Mouse (Mus musculus): ENCODE measurements around the gene Ruvbl2.

The Ruvbl2 gene

DNA sequence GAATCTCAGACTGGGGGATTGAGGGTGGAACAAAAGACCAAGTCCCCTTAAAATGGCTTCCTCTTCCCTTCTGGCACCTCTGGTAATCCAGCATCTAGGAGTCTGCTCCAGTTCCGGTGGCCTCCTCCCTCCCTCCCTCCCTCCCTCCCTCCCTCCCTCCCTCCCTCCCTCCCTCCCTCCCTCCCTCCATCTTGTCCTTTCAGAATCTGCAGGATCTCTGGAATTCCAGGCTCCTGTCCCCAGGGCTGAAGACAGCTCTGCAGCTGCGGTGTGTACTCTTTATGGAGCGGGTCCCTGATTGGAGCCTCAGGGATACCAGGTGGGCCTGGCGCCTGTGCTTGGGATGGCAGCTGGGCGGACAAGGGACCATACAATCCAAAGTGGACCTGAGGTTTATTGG is 23.4 kb upstream of the Ruvbl2 start:
- no peak for DNase-seq (ENCODE audit: low read depth, low spot score)

DNA sequence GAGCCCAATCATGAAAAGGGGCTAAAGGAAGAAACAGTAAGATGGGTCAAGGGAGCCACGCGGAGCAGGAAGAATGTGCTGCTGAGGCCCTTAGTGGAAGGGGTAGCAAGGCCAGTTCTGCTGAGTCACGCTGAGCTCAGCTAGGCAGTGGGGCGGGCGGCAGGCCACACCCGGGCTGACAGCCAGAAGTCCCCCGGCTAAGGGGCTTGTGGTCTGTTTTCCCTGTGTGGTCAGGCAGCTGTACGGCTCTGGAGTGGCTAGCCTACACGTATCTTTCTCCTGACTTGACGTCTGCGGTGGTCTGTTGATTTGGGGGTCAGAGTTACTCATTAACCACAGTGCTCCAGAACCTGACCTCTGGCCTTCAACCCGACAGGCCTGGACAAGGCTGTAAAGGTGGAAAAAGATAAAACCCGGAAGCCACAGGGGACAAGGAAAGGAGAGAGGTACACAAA is 23.0 kb upstream of the Ruvbl2 start:
- DNase-seq (ENCODE audit: low read depth, low spot score): no peak

DNA sequence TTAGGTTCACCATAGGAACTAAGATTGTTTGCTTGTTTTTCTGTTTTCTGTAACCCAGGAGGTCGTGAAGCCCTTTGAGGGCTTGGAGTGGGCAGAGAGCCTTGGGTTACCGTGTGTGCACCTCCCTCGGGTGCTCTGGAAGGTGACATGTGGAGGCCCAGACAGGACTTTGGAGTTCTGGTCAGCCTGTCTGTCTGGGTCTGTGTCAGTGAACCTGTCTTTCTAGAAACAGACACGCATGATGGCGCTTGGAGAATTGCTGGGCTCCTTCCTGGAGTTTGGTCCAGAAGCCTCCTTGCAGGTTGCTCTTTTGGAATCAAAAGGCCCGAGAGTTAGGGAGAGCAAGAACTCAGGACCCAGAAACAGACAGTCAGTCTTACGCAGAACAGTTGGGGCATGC is 22.5 kb upstream of the Ruvbl2 start:
- DNase-seq (ENCODE audit: low read depth, low spot score): no peak

DNA sequence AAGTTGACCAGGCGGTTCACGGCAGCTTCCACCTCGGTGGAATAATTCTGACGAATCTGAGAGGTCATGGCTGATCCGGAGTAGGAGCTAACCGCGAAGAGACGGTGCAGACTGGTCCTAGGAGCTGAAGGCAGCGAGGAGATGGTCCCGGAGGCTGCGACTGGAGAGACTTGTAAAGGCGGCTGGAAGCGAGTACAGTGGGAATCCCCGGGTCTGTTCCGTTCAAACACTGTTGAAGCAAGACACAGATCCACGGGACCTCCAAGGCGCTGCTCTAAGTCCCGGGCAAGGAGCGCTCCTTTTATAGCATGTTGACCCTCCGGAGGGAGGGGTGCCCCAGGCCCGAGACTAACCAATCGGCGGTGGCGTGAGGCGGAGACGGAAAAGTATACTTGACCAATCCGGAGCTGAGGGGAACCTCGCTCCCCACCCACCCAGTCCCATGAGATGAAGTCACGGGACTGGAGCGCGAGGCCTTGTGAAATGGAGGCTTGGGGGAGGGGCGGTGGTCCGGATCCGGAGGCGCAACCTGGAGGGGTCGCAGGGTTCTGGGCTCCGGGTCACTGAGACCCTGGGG is 21.8 kb upstream of the Ruvbl2 start, which contains the start of gene Ftl1:
Ftl1 (minus strand) TSS at position 321 of the 577 bp plus-strand sequence.
- peak; percentile 92 for DNase-seq (ENCODE audit: low read depth, low spot score)

DNA sequence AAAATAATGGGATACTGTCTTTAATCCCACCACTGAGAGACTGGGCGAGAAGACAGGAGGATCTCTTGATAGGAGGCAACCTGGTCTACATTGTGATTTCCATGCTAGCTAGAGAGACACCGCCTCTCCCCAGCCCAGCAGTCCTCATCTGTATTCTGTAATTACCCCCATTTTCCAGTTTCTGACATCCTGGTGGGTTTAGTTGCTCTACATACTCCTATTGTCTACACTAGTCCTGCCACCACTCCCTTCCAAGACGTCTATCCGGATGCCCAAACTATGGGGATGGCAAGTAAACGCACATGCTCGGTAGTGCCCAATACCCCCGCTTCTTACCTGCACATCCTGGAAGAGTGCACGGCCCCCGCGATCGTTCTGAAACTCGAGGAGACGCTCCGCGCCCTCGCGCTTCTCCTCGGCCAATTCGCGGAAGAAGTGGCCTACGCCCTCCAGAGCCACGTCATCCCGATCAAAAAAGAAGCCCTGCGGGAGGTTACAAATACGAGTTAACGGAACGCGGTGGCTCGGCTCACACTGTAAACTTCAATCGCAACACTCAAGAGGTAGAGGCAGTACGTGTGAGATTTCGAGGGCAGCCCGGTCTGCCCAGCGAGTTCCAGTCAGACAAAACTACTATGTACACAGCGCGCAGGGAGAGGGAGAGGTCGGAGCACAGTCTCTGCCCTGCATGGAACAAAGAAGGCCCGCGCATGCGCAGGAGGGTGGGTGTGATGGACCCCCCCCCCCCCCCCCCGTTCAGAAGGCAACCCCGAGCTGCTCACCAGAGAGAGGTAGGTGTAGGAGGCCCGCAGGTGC is 21.1 kb upstream of the Ruvbl2 start:
- no peak for DNase-seq (ENCODE audit: low read depth, low spot score)

DNA sequence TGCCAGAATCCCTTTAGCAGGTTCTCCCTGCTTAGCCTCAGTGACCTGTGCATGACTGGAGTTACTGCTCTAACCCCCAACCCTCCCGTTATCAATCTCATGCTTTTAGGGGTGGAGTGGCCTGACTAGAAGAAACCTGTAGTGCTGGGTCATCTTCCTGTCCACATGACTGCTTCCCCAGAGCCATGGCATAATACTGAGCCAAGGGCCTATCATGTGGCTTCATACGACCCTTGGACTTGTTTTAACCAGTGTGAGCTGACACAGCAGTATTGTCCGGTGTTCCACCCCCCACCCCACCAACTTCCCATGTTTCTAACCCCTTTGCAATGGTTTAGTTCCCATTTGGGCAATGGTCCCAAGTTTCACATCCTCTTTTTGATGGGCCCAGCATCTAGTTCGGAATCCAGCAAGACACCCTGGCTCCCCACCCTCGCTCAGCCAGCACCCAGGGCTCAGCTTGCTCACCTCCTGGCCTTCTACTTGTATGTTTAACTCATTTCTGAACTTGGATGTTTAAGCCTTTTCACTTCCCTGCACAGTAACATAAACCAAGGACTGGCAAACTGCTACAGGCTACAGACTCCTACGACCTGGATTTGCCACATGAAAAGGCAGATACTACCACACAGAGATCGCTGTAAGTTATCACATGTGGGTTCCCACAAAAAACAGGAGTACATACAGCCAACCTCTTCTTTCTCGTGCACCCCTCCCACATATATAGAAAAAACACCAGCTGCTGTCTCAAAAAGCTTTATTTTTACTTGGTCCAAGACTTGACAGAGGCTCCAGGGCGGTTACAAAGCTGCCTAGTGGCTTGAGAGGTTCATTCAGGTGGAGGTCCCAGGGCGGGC is 19.5 kb upstream of the Ruvbl2 start:
- DNase-seq (ENCODE audit: low read depth, low spot score): no peak

DNA sequence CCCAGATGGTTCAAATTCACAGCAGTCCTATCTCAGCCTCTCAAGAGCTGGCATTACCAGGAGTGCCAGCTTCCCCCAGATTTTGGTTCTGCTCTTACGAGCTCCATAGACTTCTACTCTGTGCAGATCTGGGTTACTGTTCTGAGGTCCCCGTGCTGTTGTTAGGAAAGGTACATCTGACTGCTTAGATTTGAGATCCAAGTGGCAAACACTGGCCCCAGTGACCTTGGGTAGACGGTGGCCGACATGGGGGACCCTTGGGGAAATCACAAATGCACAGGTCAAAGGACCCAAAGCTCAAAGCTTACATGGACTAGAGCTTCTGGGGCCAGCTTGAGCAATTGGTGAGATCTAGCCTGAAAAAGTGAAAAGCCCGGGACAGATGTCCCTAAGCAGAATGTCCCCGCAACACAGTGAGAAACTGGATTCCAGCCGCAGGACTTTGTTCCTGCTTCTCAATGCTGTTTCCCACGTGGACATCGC is 18.9 kb upstream of the Ruvbl2 start:
- DNase-seq (ENCODE audit: low read depth, low spot score): no peak

DNA sequence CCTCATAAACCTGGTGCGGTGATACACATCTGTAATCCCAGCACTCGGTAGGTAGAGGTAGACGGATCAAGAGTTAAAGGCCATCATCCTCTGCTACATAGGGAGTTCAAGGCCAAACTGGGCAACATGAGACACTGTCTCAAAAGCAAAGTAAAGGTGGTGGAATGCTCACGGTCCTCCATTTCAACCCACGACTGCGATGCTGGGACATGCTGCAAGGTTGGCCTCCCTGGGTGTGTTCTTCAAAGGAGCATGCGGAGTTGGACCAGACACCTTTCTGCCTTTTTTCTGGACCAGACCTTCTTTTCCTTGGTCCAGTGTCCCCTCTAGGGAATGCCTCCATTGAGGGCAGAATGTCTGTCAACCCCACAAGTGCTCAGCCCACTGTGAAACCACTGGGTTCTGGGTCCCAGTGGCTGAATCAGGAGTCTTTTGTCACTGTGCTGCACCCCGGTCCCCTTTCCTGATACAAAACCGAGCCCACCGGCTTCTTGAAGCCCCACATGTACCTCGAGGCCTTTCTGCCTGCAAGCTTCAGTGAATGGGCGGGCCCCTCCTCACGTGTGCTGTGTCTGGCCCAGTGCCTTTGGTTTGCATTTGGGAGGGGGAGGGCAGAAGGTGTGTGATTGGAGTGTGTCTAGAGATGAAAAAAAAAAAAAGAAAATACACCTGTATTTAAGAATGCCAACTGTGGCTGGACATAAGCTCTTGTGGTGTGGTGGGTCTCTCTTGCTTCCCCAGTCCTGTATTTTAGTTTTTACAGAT is 18.2 kb upstream of the Ruvbl2 start:
- no peak for DNase-seq (ENCODE audit: low read depth, low spot score)

DNA sequence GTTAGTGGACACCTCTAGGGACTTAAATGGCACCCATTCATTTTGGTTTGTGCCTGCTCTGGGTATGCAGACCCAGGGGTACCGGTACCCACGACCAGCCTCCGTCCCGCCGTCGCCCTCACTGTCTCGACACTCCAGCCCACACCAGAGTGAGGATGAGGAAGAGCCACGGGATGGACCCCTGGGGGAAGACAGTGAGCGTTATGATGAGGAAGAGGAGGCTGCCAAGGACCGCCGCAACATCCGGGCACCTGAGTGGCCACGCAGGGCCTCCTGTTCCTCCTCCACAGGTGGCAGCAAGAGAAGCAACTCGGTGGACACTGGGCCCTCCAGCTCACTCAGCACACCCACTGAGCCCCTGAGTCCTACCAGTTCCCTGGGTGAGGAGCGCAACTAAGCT is 17.1 kb upstream of the Ruvbl2 start:
- DNase-seq (ENCODE audit: low read depth, low spot score): no peak

DNA sequence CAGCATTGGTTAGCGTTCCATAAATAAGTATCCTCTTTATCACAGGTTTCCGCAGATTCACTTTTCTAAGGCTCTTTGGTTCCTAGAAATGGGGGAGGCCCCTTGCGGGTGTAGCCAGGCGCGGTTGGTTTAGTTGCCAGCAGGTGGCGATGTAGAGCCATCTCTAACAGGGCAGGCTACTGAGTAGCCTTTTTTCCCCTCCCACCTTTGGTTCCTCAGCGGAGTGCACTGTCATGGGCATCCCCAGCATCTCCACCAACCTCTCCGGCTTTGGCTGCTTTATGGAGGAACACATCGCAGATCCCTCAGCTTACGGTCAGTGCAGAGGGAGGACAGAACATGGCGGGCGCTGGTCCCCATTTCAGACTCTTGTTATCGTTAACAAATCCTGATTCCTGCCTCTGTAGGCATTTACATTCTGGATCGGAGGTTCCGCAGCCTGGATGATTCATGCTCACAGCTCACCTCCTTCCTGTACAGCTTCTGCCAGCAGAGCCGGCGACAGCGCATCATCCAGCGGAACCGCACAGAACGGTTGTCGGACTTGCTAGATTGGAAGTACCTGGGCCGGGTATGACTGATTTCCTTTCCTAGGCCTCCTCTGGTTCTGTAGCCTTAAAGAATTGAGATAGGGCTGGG is 13.6 kb upstream of the Ruvbl2 start:
- DNase-seq (ENCODE audit: low read depth, low spot score): no peak

DNA sequence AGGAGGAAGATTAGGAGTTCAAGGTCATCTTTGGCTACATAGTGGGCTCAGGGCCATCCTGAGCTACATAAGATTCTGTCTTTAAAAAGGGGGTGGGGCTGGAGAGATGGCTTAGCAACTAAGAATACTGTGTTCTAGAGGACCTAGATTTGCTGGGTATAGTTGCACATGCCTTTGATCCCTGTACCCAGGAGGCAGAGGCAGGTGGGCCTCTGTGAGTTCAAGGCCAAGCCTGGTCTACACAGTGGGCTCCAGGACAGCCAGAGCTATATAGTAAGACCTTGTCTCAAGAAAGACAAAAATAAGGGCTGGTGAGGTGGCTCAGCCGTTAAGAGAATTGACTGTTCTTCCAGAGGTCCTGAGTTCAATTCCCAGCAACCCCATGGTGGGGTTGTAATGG is 12.1 kb upstream of the Ruvbl2 start:
- no peak for DNase-seq (ENCODE audit: low read depth, low spot score)

DNA sequence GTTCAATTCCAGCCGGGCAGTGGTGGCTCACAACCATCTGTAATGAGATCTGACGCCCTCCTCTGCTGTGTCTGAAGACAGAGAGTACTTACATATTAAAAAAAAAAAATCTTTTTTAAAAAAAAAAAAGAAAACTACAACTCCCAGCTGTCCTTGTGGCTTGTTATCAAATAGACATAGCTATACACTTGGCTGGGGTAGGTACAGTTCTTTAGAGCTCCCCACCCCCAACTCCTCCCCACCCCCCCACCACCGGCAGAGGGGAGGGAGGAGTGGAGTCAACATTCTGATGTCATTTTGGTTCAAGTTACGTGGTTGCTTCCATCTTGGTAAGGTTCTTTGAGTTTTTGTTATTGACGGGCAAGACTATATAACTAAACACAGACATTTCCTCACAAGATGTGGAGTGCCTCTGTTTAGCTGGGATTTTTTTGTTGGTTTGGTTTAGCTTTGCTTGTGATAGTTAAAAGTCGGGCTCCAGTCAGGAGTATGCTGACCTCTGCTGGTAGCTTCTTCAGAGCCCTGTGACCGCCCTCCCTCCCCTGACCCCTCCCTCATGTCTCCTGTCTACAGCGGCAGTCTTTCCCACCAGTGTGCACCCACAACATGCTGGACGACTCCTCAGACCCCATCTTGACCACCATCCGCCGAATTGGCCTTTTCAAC is 9.6 kb upstream of the Ruvbl2 start:
- DNase-seq (ENCODE audit: low read depth, low spot score): no peak

DNA sequence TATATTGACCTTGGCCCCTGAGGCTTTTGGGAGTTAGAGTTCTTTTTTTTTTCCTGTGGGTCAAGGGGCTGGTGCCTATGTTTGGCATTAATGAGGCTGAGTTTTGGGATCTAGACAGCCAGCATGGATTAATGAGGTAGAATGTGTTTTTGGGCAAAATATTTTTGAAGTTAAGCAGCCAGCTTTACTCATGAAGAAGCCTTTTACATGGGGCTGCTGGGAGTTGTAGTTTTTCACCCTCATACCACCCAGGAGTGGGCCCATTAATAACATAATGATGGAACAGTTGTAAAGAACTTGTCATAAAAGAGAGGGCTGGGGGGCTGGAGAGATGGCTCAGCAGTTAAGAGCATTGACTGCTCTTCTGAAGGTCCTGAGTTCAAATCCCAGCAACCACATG is 8.7 kb upstream of the Ruvbl2 start:
- no peak for DNase-seq (ENCODE audit: low read depth, low spot score)

DNA sequence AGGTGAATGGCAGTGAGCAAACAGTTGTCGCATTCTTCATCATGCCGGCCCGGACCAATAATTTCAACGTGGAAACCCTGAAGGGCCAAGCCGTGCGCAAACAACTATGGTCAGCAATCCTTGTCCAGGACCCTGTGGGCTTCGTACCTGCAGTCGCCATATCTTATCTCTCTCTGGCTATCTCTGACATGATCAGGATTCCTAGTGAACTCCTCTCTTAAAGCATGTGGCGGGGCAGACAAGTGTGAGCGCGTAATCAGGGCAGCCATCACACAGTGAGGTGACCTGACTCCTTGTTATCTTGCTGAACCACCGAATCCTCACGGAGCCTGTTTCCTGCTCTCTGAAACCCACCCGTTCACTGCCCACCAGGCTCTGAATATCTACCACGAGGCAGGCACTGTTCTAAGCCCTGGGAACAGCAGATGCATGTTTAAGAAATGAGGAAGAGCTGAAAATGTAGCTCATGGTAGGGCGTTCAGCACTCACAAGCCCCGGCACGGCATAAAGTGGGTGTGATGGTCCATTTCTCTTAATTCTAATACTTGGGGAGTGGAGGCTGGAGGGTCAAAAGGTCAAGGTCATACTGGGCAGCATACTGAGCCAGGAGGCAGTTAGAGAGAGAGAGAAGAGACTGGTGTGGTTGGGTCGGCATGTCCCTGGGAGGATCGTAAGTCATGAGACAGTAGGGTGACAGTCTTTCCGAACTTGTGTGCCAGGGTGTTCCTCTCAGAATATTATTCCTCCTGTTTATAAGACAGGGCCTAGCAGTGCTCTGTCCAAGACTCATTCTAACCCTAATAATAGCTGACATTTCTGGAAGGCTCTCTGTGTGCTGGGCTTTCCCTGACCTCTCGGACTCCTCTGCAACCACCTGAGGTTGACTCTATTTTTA is 5.9 kb upstream of the Ruvbl2 start:
- no peak for DNase-seq (ENCODE audit: low read depth, low spot score)

DNA sequence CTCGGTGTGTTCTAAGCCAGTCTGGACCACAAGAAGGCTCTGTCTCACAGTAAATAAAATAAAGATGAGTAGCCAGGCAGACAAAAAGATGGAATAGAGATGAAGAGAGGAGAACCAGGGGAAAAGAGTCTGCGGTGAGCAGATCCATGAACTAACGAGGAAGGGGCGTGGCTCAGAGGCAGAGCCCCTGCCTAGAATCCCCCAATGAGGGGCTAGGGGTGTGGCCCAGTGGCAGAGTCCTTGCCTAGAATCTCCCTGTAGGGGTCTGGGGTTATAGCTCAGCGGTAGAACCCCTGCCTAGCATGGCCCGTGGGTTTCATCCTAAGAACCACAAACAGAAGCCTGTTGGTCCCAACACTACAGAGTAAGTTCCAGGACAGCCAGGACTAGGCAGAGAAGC is 850 bp downstream of the Ruvbl2 start:
- DNase-seq (ENCODE audit: low read depth, low spot score): no peak

DNA sequence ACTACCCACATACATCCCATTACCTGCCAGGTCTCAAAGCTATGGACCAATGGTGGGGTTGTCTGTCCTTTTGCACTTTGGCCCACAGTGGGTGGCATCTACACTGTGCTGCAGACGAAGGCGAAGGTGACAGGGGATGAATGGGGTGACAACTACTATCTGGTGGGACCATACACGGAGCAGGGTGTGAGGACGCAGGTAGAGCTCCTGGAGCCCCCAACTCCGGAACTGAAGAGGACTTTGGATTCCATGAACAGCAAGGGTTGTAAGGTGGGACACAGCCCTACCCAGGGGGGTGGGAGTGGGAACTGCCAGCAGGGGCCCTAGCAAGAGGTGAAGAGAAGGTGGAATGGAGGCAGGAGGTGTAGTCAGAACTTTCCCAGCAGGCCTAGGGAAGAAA is 1.5 kb downstream of the Ruvbl2 start:
- no peak for DNase-seq (ENCODE audit: low read depth, low spot score)

DNA sequence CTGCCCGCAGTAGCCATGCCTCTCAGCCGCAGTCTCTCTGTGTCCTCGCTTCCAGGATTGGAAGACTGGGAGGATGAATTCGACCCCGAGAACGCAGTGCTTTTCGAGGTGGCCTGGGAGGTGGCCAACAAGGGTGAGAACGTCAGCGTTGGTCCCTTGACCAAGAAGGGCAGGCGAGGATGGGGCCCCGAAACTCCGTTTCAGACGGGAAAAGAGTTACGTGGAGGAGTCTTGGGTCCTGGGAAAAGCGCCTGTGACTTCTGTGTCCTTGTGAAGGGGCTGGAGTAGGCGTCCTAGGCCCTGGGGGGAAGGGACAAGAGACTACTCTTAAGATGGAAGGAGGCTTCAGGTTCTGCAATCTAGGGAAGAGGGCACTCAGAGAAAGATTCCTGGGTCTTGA is 2.9 kb downstream of the Ruvbl2 start:
- no peak for DNase-seq (ENCODE audit: low read depth, low spot score)

DNA sequence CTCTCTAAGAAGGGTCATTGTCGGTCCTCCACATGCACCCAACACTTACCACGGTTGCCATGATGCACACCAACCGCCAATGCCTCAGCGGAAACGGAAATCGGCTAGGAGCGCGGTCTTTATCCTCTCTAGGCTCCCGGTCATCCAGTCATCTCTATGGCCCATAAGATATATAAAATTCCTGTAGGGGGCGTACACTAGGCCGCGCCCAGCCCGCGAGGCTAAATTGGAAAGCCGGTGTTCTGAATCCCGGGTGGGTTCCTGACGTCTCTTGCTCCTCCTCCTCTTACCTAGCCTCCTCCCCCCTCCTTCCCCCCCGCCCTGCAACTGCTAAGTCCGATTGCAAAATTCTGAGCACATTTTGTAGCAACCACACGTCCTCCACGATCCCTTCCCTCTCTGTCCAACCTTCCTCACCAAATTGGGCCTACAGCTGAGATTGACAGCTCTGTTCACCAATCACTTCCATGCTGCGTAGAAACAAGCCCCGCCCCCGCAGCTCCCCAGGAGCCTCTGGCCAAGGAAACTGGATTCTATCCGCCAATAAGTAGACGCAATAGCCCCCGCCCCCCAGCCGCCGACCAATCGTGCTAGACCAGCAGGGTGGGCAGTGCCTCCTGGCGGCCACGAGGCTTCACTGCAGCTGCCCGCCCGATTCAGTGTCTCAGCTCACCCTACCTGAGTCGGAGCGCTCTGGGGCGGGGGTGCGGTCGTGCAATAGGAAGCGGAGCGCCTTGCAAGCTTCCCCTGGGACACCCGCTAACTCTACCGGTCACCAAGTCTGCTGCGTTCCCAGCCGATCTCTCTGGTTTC is 3.5 kb downstream of the Ruvbl2 start, which contains the start of gene Gys1:
Gys1 (plus strand) TSS at position 642 of the 813 bp plus-strand sequence.
- peak; percentile 99 for DNase-seq (ENCODE audit: low read depth, low spot score)

DNA sequence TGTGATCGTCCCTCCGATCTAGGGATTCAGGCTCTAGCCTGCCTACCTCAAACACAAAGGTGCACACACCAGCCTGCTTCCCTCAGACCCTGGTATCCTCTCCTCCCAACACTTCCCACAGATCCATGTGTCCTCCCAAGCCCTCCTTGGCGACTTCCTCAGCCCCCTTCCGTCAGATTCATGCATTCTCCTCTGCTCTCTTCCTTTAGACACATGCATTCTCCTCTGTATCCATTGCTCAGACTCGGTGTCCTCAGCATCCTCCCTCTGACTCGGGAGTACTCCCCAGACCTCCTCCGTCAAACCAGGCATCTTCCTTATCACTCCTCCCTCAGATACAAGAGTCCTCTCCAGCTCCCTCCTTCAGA is 4.1 kb downstream of the Ruvbl2 start:
- DNase-seq (ENCODE audit: low read depth, low spot score): no peak
